Mouse (Mus musculus) heart, adult 2 months (tissue): ENCODE results near the gene Slc7a1.

Experiments used
- CTCF ChIP-seq: fragments of 200-600 bp; IDR thresholded peaks from 2 replicates; pipeline ENCODE4 v1.8.1; 2022; ENCODE audit warnings: antibody characterized with exemption, mild to moderate bottlenecking, moderate library complexity
- EP300 ChIP-seq: fragments of 200-500 bp; IDR thresholded peaks from 2 replicates; pipeline ENCODE4 v1.6.1; 2011; ENCODE audit warnings: low read depth, low read length, control low read depth; ENCODE audit not compliant: insufficient read depth
- POLR2A ChIP-seq: fragments of 200-500 bp; IDR thresholded peaks from 2 replicates; pipeline ENCODE4 v1.6.1; 2011; ENCODE audit warnings: mild to moderate bottlenecking, low read depth, low read length, control low read depth; ENCODE audit not compliant: insufficient read depth

GRCm38 (mm10) chr5:148282093-148282492, 117.6 kb downstream of the Slc7a1 start:
- TF ChIP-seq EP300 (no peak), CTCF (no peak), POLR2A (no peak)
